Mouse (Mus musculus) CD4-positive, CD25-positive, alpha-beta regulatory T cell (primary cell): ENCODE results near the gene Gm14296. TPM values are rescaled to one million over a fixed set of nuclear protein-coding genes. Genes with fewer than 3 reads are reported as not detected.

Source experiments
- polyA plus RNA-seq: library from polyadenylated mRNA; unstranded; fragments of 100-300 nt; shearing (Covaris generic); gene quantifications from one replicate; pipeline ENCODE4 v1.2.1, GENCODE M21; 2017

Gene Gm14296
- polyA plus RNA-seq: 4.5 TPM

DNA sequence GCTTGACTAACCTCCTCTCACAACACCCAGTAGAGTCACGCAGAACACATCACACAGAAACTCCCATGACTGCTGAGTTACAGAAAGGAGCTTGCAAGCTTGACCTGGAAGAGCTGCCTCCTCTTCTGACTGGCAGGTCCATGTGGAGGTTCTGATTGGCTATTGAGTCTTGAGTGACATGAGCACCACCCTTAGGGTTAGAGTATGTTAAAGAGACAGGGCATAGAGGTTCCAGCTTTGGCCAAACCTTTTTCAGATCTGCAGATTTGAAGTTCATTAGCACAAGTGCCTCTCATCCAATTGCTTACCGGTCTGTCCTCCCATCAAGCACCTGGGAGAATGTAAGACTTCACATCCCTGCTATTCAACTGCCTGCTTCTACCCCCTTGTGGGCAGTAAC is at the start of gene Gm14296:
Gene Gm14296, minus strand, starts transcription at position 101 of the 400 bp plus-strand sequence.

Other genes starting within 250 kb of the Gm14296 start
- gene Gm14305, start 219.5 kb downstream of the Gm14296 start, polyA plus RNA-seq: 6.4 TPM
- gene Gm14295, start 129.2 kb downstream of the Gm14296 start, polyA plus RNA-seq: 6.8 TPM
- gene Gm14408, start 96.7 kb downstream of the Gm14296 start, polyA plus RNA-seq: not detected
- 2.0 TPM for gene Gm14419, start 73.1 kb upstream of the Gm14296 start, polyA plus RNA-seq
- 0.53 TPM for gene Gm14401, start 146.5 kb upstream of the Gm14296 start, polyA plus RNA-seq